Comparison of ENCODE assay signal across 8 mouse cellular contexts in the genomic region with DNA sequence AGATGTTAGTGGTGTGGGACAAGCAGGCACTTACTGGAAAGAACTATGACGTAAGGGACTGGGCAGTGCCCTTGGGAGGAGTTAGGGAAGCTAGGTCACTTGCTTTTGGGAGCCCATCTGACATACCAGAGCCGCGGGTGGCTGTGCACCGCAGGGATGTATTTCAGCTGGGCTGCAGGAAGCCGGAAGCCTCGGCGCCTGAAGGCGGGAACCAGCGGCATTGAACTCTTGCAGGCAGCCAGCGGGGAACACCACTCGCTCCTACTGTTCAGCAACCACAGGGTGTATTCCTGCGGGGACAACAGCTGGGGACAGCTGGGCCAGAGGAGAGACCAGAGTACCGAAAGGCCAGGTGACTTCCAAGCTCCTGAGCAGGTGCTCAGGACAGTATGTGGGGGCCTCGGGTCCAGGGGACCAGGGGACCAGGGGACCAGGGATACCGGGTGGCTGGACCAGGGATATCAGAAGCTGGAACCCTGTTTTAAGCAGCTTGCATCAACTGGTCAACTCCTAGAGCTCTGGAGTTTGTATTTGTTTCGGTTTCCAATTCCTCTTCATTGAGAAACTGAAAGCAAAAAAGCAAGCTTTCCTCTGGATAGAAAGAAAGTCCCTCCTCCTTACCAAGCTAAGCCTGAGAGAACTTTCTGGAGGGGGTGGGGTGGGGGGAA. TPM values are rescaled to one million over a fixed set of nuclear protein-coding genes. Genes with fewer than 3 reads are reported as not detected.
A peak's percentile ranks its signal among the peaks of the same experiment; 100 is the strongest.
DNase-seq lines count a peak whose midpoint lies in the region; ATAC-seq lines count a peak whose summit lies in the region.

Gene Herc6, plus strand, starts transcription at position 120 of the 668 bp plus-strand sequence.

- DNase-seq in R1 (ENCODE audit: low read depth, low spot score) = peak; percentile 50
- peak; percentile 14 to 15 for DNase-seq in cerebellum, postnatal 14 days
- DNase-seq in frontal cortex, postnatal 14 days (ENCODE audit: low spot score in 2 of 2) = peak; percentile 29 to 39
- peak; percentile 61 to 76 for DNase-seq in left cerebral cortex, adult 18-20 months (ENCODE audit: low spot score in 2 of 2)
- DNase-seq in lung, postnatal 4 days = peak; percentile 80 to 83
- peak; percentile 73 for DNase-seq in right cerebral cortex, adult 18-20 months
- DNase-seq in urinary bladder, postnatal 14 days (ENCODE audit: low spot score) = peak; percentile 63

- H3K9me3 ChIP-seq in hindbrain, embryonic 13.5 days = no peaks in the 10 kb centered on the region

- peak within 1 kb of the TSS; percentile 61 for H3K4me2 ChIP-seq in hindbrain, embryonic 13.5 days

- 8% methylated on average over 16 of the region's 16 CpGs for WGBS in hindbrain, embryonic 13.5 days

- no peaks in the 10 kb centered on the region for H3K36me3 ChIP-seq in hindbrain, embryonic 13.5 days

- peak within 1 kb of the TSS; percentile 39 for H3K4me3 ChIP-seq in hindbrain, embryonic 13.5 days

- H3K4me1 ChIP-seq in hindbrain, embryonic 13.5 days (replicated peaks) = peaks cover 8% of the 10 kb centered on the region

- peak; percentile 54 for ATAC-seq in hindbrain, embryonic 13.5 days (ENCODE audit: low FRiP score)

- no peaks in the 10 kb centered on the region for H3K27me3 ChIP-seq in hindbrain, embryonic 13.5 days

- H3K27ac ChIP-seq in hindbrain, embryonic 13.5 days = no peak within 1 kb of the TSS

- H3K9ac ChIP-seq in hindbrain, embryonic 13.5 days = peak within 1 kb of the TSS; percentile 67

RNA-seq across cellular contexts. Expression of gene Herc6, which starts in this region (rescaled TPM):
- 0.95 and 1.1 TPM in 2 replicates for polyA plus RNA-seq in hindbrain, embryonic 13.5 days (2015; fragmentation: Nextera tagmentation; extraction: Ambion mirVana)
- 10 to 100 TPM; 12.7 to 16.4 TPM for total RNA-seq in left cerebral cortex, adult 18-20 months (2021)

Comparison
In these comparisons a context has a peak if more than half of its experiments do, and no peak if none do; other contexts are left out.
1. DNase-seq: peak in every context shown above with its lines; median percentile 82 in lung, postnatal 4 days; 73 in right cerebral cortex, adult 18-20 months; 68 in left cerebral cortex, adult 18-20 months; 63 in urinary bladder, postnatal 14 days; 50 in R1; 34 in frontal cortex, postnatal 14 days; 14 in cerebellum, postnatal 14 days.